Mouse (Mus musculus) E14TG2a.4 (cell line): ENCODE measurements around the gene H2afx.
"Not testable (repeated sequence)": the region's sequence is repeated elsewhere in the genome, so short reads cannot be mapped to it uniquely, and the experiment has no call there.

Experiments
- H3K27me3 ChIP-seq: 2 replicates; pipeline ENCODE4 v1.6.1; 2014; ENCODE audit warnings: low read length, control low read depth; ENCODE audit not compliant: insufficient read depth
- H3K36me3 ChIP-seq: 2 replicates; pipeline ENCODE4 v1.6.1; 2014; ENCODE audit warnings: low read length, control low read depth; ENCODE audit not compliant: insufficient read depth
- H3K4me1 ChIP-seq: replicated peaks from 2 replicates; pipeline ENCODE4 v1.6.1; 2014; ENCODE audit warnings: low read depth, low read length, control low read depth
- H3K4me3 ChIP-seq: replicated peaks from 2 replicates; pipeline ENCODE4 v1.5.1; 2014; ENCODE audit warnings: mild to moderate bottlenecking, low read length
- H3K9me3 ChIP-seq: 2 replicates; pipeline ENCODE4 v1.6.1; 2014; ENCODE audit warnings: low read length, control low read depth
- CTCF ChIP-seq: conservative IDR thresholded peaks from 2 replicates; pipeline ENCODE4 v1.5.1; 2014; ENCODE audit warnings: low read length
- NANOG ChIP-seq: IDR thresholded peaks from 2 replicates; pipeline ENCODE4 v1.6.1; 2014; ENCODE audit warnings: borderline replicate concordance, low read length, mixed read lengths
- POU5F1 ChIP-seq: IDR thresholded peaks from 2 replicates; pipeline ENCODE4 v1.6.1; 2014; ENCODE audit warnings: low read length, borderline replicate concordance

H2afx gene

GRCm38 (mm10) chr9:44361190-44361917, 26.9 kb downstream of the H2afx start, which contains the start of gene Vps11:
TSS of gene Vps11 (minus strand) at chr9:44361670.
- TF ChIP-seq POU5F1 (no peak), CTCF (no peak), NANOG (no peak)
- Histone ChIP-seq H3K4me1 (peaks cover 19% of the 10 kb centered on the region), H3K4me3 (peak within 1 kb of the TSS; percentile 97), H3K36me3 (peaks cover 37% of the 10 kb centered on the region), H3K27me3 (no peaks in the 10 kb centered on the region), H3K9me3 (no peaks in the 10 kb centered on the region)

- peak overlapping the region; percentile 97 for H3K4me3 ChIP-seq
- H3K36me3 ChIP-seq = peaks cover 32% of the 10 kb centered on the region
- H3K9me3 ChIP-seq, H3K27me3 ChIP-seq: not testable (repeated sequence)
- H3K4me1 ChIP-seq = peaks cover 19% of the 10 kb centered on the region
Observed at GRCm38 (mm10) chr9:44361931-44362330, 27.4 kb downstream of the H2afx start.

- no peak for TF ChIP-seq NANOG
- peak; percentile 81 for TF ChIP-seq CTCF
- Histone ChIP-seq H3K9me3 (no peaks in the 10 kb centered on the region), H3K36me3 (peaks cover 6% of the 10 kb centered on the region), H3K4me3 (no peak overlapping the region), H3K4me1 (peaks cover 19% of the 10 kb centered on the region), H3K27me3 (no peaks in the 10 kb centered on the region)
Observed at GRCm38 (mm10) chr9:44364480-44364879, 30.0 kb downstream of the H2afx start.

- H3K4me1 ChIP-seq = peaks cover 20% of the 10 kb centered on the region
- no peaks in the 10 kb centered on the region for H3K27me3 ChIP-seq
- no peak for TF ChIP-seq CTCF
- TF ChIP-seq POU5F1 = no peak
- no peak for TF ChIP-seq NANOG
- H3K4me3 ChIP-seq = no peak overlapping the region
- H3K36me3 ChIP-seq = peaks cover 25% of the 10 kb centered on the region
- H3K9me3 ChIP-seq = no peaks in the 10 kb centered on the region
Observed at GRCm38 (mm10) chr9:44373386-44373785, 38.9 kb downstream of the H2afx start.

GRCm38 (mm10) chr9:44376141-44376540, 41.6 kb downstream of the H2afx start:
- Histone ChIP-seq H3K36me3 (peaks cover 35% of the 10 kb centered on the region), H3K4me3 (no peak overlapping the region), H3K27me3 (no peaks in the 10 kb centered on the region), H3K4me1 (peaks cover 34% of the 10 kb centered on the region), H3K9me3 (no peaks in the 10 kb centered on the region)
- TF ChIP-seq CTCF (no peak), NANOG (no peak), POU5F1 (no peak)

- Histone ChIP-seq H3K4me3 (peak overlapping the region; percentile 98; the same call in 1 of the 2 replicates), H3K4me1 (peaks cover 44% of the 10 kb centered on the region), H3K36me3 (peaks cover 47% of the 10 kb centered on the region)
- not testable (repeated sequence) for H3K27me3 ChIP-seq, H3K9me3 ChIP-seq
Observed at GRCm38 (mm10) chr9:44377335-44377734, 42.8 kb downstream of the H2afx start.

- Histone ChIP-seq H3K4me3 (peak overlapping the region; percentile 98), H3K27me3 (no peaks in the 10 kb centered on the region), H3K4me1 (peaks cover 52% of the 10 kb centered on the region), H3K36me3 (peaks cover 56% of the 10 kb centered on the region), H3K9me3 (no peaks in the 10 kb centered on the region)
- no peak for TF ChIP-seq CTCF
- TF ChIP-seq NANOG = no peak
- TF ChIP-seq POU5F1 = no peak
Observed at GRCm38 (mm10) chr9:44378153-44378730, 43.7 kb downstream of the H2afx start.

- Histone ChIP-seq H3K27me3 (no peaks in the 10 kb centered on the region), H3K36me3 (peaks cover 66% of the 10 kb centered on the region), H3K9me3 (no peaks in the 10 kb centered on the region), H3K4me3 (peak within 1 kb of the TSS; percentile 98), H3K4me1 (peaks cover 61% of the 10 kb centered on the region)
- TF ChIP-seq POU5F1 = no peak
- TF ChIP-seq CTCF = no peak
- no peak for TF ChIP-seq NANOG
Observed at GRCm38 (mm10) chr9:44379054-44379834, 44.8 kb downstream of the H2afx start, which contains the start of gene Hyou1. TSS of gene Hyou1 (plus strand) at chr9:44379490.

GRCm38 (mm10) chr9:44379862-44380261, 45.4 kb downstream of the H2afx start:
- H3K27me3 ChIP-seq = no peaks in the 10 kb centered on the region
- TF ChIP-seq CTCF (no peak), POU5F1 (no peak), NANOG (no peak)
- no peaks in the 10 kb centered on the region for H3K9me3 ChIP-seq
- peak overlapping the region; percentile 98 for H3K4me3 ChIP-seq
- H3K4me1 ChIP-seq = peaks cover 67% of the 10 kb centered on the region
- peaks cover 72% of the 10 kb centered on the region for H3K36me3 ChIP-seq
